Mouse (Mus musculus) limb, embryonic 11.5 days (tissue): Measurements from ENCODE around the gene Mon1a. TPM values are rescaled to one million over a fixed set of nuclear protein-coding genes. Genes with fewer than 3 reads are reported as not detected.

Experiments used
- ATAC-seq: fragments of 200-750 bp; cut with Nextera tagmentation; 2 replicates; pipeline ENCODE4 v1.8.0; 2017; ENCODE audit warnings: low read depth; ENCODE audit not compliant: insufficient number of reproducible peaks, low FRiP score, low TSS enrichment
- DNase-seq: peaks from one replicate; pipeline ENCODE4 v3.0.0-alpha.2; 2015; ENCODE audit warnings: low spot score
- H3K27ac ChIP-seq: fragments of 300-500 bp; sonication (generic); replicated peaks from 2 replicates; pipeline ENCODE4 v1.5.1; 2014; ENCODE audit warnings: low read depth, mild to moderate bottlenecking, low read length
- H3K27me3 ChIP-seq: fragments of 300-500 bp; sonication (generic); 2 replicates; pipeline ENCODE4 v1.6.1; 2014; ENCODE audit warnings: mild to moderate bottlenecking, low read length, mixed read lengths; ENCODE audit not compliant: control insufficient read depth, insufficient read depth
- H3K36me3 ChIP-seq: fragments of 300-500 bp; sonication (generic); 2 replicates; pipeline ENCODE4 v1.6.1; 2014; ENCODE audit warnings: mild to moderate bottlenecking, low read length, moderate library complexity, mixed read lengths; ENCODE audit not compliant: control insufficient read depth, insufficient read depth
- H3K4me1 ChIP-seq: fragments of 300-500 bp; sonication (generic); 2 replicates; pipeline ENCODE4 v1.6.1; 2014; ENCODE audit warnings: low read length, mixed read lengths; ENCODE audit not compliant: control insufficient read depth, insufficient read depth
- H3K4me2 ChIP-seq: fragments of 300-500 bp; sonication (generic); 2 replicates; pipeline ENCODE4 v1.6.1; 2014; ENCODE audit warnings: low read depth, mild to moderate bottlenecking, moderate library complexity; ENCODE audit not compliant: severe bottlenecking
- H3K4me3 ChIP-seq: fragments of 300-500 bp; sonication (generic); 2 replicates; pipeline ENCODE4 v1.5.1; 2014; ENCODE audit warnings: low read depth, low read length
- H3K9ac ChIP-seq: fragments of 300-500 bp; sonication (generic); 2 replicates; pipeline ENCODE4 v1.6.1; 2014; ENCODE audit warnings: mild to moderate bottlenecking, low read length
- H3K9me3 ChIP-seq: fragments of 300-500 bp; sonication (generic); 2 replicates; pipeline ENCODE4 v1.6.1; 2016; ENCODE audit warnings: low read length; ENCODE audit not compliant: control insufficient read depth
- WGBS: fragments of 180-500 bp; shearing (Covaris S2); extraction: QIAGEN DNeasy Blood & Tissue Kit; methylation state at CpG from one replicate; pipeline ENCODE4 v1.1.7; 2014; 5-methylcytosine and 5-hydroxymethylcytosine counted together
- polyA plus RNA-seq: library from polyadenylated mRNA; unstranded; fragments of >200 nt; fragmentation: Nextera tagmentation; extraction: Ambion mirVana; gene quantifications from 2 replicates; pipeline ENCODE4 v1.2.1, GENCODE M21; 2014

Mon1a gene
- polyA plus RNA-seq, 1 experiment from 2014 or later: 12.4 TPM

DNA sequence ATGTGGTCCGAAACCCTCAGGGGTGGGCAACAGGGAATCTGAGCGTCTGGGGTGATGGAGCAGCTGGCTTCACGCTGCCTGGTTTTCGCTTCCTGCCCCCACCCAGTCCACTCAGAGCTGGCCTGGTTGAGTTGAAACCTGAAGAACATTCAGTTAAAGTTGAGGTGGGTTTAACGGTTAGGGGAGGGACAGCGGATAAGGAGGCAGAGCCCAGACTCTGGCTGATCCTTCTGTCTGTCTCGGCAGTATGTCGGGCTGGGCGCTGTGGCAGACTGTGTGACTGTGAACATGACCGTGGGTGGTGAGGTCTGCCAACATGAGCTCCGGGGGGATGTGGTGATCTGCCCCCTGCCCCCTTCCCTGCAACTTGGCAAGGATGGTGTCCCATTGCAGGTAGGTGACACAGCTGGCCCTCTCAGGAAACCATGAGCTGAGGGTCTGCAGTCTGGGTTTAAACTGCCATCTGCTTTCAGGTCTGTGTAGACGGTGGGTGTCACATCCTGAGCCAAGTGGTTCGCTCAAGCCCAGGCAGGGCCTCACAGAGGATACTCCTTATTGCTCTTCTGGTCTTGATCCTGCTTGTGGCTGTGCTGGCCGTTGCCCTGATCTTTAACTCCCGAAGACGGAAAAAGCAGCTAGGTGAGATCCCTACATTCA is 26.9 kb downstream of the Mon1a start:
- DNase-seq (no peak), ATAC-seq (no peak)
- Histone ChIP-seq H3K9ac (no peak overlapping the region), H3K4me3 (no peak overlapping the region), H3K27ac (no peak overlapping the region), H3K36me3 (no peaks in the 10 kb centered on the region), H3K4me2 (no peak overlapping the region), H3K9me3 (no peaks in the 10 kb centered on the region), H3K27me3 (no peaks in the 10 kb centered on the region), H3K4me1 (peaks cover 7% of the 10 kb centered on the region; the same call in 1 of the 2 replicates)
- 77% methylated on average over 16 of the region's 16 CpGs for WGBS

DNA sequence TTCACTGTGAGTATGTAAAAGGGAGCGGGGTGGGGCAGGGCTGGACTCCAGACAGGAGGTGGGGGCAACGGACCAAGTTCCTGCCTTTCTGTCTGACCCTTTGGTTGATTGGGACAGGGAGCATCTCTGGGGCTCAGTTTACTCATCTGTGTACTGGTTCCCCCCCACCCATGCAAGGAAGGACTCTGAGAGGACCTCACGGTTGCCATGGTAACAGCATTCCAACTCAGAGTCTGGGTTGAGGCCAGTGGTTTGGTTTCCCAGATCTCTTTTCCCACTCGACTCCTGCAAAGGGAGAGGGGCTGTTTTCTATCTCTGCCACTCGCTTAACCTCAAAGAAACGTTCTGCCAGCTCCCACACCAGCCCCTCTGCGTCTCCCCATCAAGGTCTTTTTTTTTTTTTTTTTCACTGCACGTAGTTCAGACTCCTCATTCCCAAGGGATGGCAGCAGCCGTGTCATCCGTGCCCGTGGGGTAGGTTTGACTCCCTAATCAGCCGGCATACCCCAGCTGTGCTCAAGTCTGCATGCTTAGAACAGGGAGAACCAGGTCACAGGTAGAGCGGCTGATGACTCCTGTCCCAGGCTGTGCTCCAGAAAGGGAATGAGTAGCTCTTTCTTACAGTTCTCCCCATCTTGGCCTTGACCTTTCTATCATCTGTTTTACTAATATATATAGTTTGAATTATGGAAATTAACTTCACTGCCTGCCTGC is 30.1 kb downstream of the Mon1a start:
- Histone ChIP-seq H3K27me3 (no peaks in the 10 kb centered on the region), H3K4me2 (no peak overlapping the region), H3K27ac (no peak overlapping the region), H3K9me3 (no peaks in the 10 kb centered on the region), H3K4me3 (no peak overlapping the region), H3K36me3 (no peaks in the 10 kb centered on the region), H3K9ac (no peak overlapping the region), H3K4me1 (peaks cover 7% of the 10 kb centered on the region; the same call in 1 of the 2 replicates)
- no peak for DNase-seq
- ATAC-seq: no peak
- WGBS: 39% methylated on average over 13 of the region's 13 CpGs

DNA sequence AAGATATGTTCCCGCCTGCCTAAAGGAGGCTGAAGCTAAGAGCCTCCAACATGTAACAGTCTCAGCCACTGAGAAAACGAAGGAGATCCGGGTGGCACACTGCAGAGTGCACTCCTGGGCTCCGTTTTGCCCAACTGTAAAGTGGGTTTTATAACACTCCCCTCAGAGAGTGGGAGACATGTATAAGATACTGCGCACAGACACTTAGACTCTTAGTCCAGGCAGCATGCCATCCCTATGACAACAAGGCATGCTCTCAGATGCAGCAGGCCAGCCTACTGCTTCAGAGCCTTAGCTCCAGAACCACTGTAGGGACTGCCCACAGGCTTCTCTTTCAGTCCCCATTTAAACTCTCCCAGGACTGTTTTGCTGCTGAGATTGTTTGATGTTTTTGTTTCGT is 30.9 kb downstream of the Mon1a start:
- Histone ChIP-seq H3K9me3 (no peaks in the 10 kb centered on the region), H3K4me1 (peaks cover 7% of the 10 kb centered on the region; the same call in 1 of the 2 replicates), H3K9ac (no peak overlapping the region), H3K27me3 (no peaks in the 10 kb centered on the region), H3K4me3 (no peak overlapping the region), H3K36me3 (no peaks in the 10 kb centered on the region), H3K27ac (no peak overlapping the region), H3K4me2 (no peak overlapping the region)
- WGBS: 80% methylated on average over 6 of the region's 6 CpGs
- ATAC-seq: no peak
- no peak for DNase-seq

DNA sequence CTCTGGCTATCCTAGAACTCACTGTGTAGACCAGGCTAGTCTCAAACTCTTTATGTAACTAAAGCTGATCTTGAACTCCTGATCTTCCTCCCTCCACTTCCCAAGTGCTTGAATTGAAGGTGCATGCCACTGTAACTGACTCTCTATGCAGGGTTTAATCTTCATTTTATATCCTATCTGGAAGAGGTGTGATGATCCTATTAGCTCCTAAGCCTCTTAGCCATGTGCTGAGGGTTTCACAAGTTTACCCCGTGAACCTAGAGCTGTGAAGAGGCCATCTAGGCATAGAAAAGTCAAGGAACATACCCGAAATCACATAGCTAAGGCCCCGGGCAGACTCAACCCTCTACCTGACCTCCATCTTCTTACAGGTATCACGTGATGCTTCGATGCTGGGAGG is 31.5 kb downstream of the Mon1a start:
- no peaks in the 10 kb centered on the region for H3K9me3 ChIP-seq
- no peak overlapping the region for H3K9ac ChIP-seq
- H3K27ac ChIP-seq: no peak overlapping the region
- H3K27me3 ChIP-seq: no peaks in the 10 kb centered on the region
- no peaks in the 10 kb centered on the region for H3K36me3 ChIP-seq
- DNase-seq (no peak), ATAC-seq (no peak)
- WGBS: 89% methylated on average over 5 of the region's 5 CpGs
- H3K4me3 ChIP-seq: no peak overlapping the region
- H3K4me2 ChIP-seq: no peak overlapping the region
- H3K4me1 ChIP-seq: peaks cover 7% of the 10 kb centered on the region; the same call in 1 of the 2 replicates

DNA sequence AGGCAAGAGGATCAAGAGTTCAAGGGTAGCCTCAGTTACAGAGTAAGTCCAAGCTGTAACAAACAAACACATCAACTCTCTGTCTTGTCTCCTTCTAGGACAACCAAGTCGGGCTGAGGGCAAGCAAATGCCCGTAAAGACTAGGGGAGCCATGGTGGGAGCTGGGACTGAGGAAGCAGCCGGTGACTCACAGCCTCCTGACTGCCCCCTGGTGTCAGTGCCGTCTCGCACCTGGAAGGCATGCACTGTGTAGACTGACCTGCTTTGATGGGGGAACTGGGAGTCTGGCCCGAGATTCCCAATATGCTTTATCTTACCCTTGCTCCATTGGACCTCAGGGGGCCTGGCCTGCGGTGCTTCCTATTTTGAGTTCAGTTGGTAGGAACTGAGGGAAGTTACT is 35.1 kb downstream of the Mon1a start:
- H3K36me3 ChIP-seq: no peaks in the 10 kb centered on the region
- DNase-seq (peak; percentile 51), ATAC-seq (no peak)
- no peak overlapping the region for H3K4me2 ChIP-seq
- no peak overlapping the region for H3K4me3 ChIP-seq
- H3K9me3 ChIP-seq: no peaks in the 10 kb centered on the region
- 39% methylated on average over 7 of the region's 7 CpGs for WGBS
- no peak overlapping the region for H3K27ac ChIP-seq
- H3K9ac ChIP-seq: no peak overlapping the region
- peaks cover 3% of the 10 kb centered on the region; the same call in 1 of the 2 replicates for H3K4me1 ChIP-seq
- H3K27me3 ChIP-seq: no peaks in the 10 kb centered on the region

DNA sequence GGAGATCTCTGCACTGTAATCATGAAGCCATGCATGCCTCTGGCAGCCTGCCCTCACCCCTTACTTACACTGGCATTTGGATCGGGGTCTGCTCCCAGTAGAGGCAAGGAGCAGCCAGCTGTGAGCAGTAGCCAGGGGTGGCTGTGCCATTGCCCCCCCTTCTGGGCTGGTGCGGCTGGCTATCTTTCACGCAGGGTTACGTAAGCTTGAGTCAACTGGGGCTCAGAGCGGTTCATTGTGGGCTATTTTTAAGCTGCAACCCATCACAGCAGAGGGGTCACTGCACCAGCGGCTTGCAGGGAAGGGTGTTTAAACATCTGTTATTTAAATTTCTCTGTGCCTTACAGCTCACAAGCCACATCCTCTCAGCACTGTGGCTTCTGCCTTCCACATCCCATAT is 36.0 kb downstream of the Mon1a start:
- Histone ChIP-seq H3K9me3 (no peaks in the 10 kb centered on the region), H3K27ac (no peak overlapping the region), H3K27me3 (no peaks in the 10 kb centered on the region), H3K36me3 (no peaks in the 10 kb centered on the region), H3K9ac (no peak overlapping the region), H3K4me1 (no peaks in the 10 kb centered on the region), H3K4me3 (no peak overlapping the region), H3K4me2 (no peak overlapping the region)
- DNase-seq (no peak), ATAC-seq (no peak)
- 68% methylated on average over 6 of the region's 6 CpGs for WGBS

DNA sequence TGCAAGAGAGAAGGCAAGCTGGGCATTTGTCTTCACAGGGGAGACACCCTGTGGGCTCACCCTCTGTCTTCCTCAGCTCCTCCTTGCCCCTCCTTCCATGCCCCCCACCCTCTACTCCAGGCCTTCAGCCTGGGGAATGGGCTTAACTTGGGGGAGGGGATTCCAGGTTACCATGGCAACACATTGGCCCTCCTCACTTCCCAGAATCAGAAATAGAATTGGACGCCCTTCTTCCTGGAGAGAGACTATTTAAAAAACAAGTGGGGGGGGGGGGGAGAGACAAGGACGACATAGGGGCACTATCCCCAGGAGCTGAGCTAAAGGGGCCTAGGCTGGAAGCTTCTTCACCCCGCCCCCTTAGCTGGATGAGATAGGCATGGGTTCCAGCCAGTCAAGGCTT is 37.3 kb downstream of the Mon1a start:
- Histone ChIP-seq H3K4me1 (no peaks in the 10 kb centered on the region), H3K4me3 (no peak overlapping the region), H3K27me3 (no peaks in the 10 kb centered on the region), H3K9me3 (no peaks in the 10 kb centered on the region), H3K9ac (no peak overlapping the region), H3K27ac (no peak overlapping the region), H3K4me2 (no peak overlapping the region), H3K36me3 (no peaks in the 10 kb centered on the region)
- ATAC-seq (no peak), DNase-seq (no peak)
- 58% methylated on average over 2 of the region's 3 CpGs for WGBS

DNA sequence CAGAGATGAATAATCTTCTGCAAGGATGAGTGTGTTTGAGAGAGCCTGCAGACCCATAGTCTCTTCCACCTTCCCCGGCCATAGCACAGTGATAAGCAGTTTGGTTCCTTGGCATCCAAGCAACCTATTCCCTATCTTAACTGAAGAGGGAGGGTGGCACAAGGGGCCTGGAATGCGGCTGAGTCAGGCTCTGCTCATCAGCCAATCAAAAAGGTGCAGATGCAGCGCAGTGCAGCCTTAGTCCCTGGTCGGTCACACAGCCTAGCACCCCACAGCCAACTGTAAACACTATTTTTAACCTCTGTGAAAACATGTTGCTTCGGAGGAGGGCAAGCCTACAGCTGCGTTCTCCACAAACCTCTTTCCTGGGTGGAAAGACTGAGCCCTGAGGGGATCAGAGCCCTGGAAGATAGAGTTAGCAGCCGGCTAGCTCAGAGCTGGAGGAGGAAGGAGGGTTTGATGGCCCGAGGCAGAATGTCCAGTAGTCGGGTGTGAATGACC is 39.0 kb downstream of the Mon1a start:
- Histone ChIP-seq H3K9ac (no peak overlapping the region), H3K27me3 (no peaks in the 10 kb centered on the region), H3K4me3 (no peak overlapping the region), H3K4me2 (no peak overlapping the region), H3K4me1 (no peaks in the 10 kb centered on the region), H3K36me3 (no peaks in the 10 kb centered on the region), H3K9me3 (no peaks in the 10 kb centered on the region), H3K27ac (no peak overlapping the region)
- ATAC-seq (no peak), DNase-seq (no peak)
- WGBS: 44% methylated on average over 9 of the region's 9 CpGs
